Mouse (Mus musculus) heart, adult 8-10 months (tissue): ENCODE results near the gene Arhgef6. TPM values are rescaled to one million over a fixed set of nuclear protein-coding genes. Genes with fewer than 3 reads are reported as not detected.

Experiments used
- DNase-seq: peaks from one replicate; pipeline ENCODE4 v3.0.0; 2022; ENCODE audit warnings: low spot score
- total RNA-seq, 4 experiments: library from RNA; stranded (reverse); gene quantifications; 2 replicates each; pipeline ENCODE4 v1.2.4; 2022

Arhgef6 gene
- 10 to 100 TPM; 60.5 to 71.3 (median 67.7) TPM for total RNA-seq

DNA sequence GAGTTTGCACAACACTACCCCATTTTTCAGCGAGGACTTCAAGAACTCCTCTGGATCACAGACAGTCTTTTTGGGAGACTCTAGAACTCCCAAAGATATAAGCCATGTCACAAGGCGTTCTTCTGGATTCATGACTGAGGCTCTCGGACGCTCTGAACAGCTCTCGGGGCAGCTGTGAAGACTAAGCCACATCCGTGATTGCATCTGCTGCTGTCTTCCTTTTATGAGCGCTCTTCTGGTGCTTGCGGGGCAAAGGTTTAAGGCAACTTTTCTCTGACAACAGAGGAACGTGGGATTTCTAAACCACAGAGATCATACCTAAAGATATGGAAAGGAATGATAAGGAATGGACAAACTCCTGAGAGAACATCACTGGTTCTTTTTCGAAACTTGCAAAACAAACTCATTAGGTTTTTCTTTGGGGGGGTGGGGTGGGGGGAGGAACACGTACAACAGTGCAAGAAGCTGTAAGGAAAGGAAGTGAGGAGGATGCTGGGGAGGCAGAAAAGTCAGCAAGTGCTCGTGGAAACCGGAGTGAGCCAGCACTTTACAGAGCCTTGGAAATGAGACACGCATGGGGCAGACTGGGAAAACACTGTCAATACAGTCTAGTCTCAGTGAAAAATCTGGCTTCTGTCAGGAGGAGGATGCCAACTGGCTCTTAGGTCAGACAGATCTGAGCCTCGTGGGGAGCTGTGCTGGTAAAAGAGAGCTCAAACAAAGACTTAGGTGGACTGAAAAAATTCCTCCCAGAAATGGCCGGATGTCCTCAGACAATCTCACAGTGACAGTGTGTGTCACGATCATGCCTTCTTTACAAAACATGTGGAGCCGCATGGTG, at the start of gene Arhgef6:
Arhgef6 (minus strand) TSS at position 359 of the 841 bp plus-strand sequence.
- peak; percentile 24 for DNase-seq

DNA sequence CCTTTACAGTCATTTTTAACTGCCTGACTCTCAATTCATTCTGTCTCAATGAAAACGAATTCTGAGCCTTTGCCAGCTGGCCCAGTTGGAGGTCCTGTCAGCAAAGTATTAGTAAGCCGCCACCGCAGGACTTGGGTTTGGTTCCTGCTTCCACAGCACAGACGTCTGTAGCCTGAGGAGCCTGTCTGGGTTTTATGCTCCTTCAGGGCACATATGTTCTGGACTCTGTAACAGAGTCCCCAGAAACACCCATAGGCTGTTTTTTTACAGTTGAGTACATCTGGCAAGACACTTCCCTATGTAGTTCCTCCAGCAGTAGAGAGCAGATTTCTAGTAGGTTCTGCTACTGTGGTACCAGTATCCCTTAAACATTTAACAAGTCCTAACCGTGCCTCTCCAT, 42.4 kb upstream of the Arhgef6 start:
- no peak for DNase-seq

DNA sequence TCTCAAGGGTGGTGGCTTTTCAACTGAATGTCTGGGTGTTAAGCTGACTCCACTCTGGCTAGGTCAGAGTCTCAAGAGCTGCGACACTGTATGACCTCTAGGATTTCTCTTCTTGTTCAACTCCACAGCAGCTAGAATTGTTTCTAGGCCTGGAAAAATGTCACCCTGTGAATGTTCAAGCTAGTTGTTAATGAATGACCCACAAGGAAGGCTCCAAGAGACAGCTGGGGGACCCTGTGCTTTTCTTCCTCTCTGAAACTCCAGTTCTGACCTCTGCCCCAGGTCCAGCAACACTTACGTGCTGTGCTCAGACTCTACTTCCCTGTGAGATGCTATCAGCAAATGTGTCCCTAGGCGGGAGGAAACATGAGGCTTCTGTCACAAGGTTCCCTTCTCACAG, 40.0 kb upstream of the Arhgef6 start:
- DNase-seq: no peak

DNA sequence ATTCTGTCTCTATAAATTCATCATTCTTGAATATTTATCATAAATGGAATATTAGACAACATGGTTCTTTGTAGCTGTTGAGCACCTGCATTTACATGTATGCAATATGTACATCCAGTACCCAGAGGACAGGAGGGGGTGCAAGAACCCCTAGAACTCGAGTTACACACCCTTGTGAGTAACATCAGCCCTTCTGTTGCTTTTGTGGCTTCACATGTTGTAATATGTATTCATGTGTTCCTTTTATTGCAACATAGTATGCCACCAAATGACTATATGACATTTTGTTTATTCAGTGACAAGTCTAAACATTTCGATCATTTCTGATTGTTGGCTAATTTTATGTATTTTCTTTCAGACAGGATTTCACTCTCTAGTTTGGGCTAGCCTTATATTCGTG, 38.6 kb upstream of the Arhgef6 start:
- DNase-seq: no peak

DNA sequence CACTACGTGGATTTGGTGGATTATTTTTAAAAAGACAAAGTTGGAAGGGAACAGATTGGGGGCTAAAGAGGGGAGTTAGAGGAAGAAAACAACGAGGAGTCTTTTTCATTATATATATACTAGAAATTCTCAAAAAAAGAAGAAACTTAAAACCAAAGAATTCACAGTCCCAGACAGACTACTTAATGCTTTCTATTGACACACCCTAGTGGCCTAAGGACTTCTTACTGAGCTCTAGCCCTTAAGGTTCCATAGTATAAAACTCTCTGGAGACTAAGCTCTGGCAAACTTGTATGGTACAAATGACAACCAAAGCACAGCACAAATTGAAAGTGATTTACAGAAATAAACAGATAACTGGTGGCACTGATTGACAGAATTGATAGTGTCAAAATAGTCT, 35.5 kb upstream of the Arhgef6 start:
- no peak for DNase-seq

DNA sequence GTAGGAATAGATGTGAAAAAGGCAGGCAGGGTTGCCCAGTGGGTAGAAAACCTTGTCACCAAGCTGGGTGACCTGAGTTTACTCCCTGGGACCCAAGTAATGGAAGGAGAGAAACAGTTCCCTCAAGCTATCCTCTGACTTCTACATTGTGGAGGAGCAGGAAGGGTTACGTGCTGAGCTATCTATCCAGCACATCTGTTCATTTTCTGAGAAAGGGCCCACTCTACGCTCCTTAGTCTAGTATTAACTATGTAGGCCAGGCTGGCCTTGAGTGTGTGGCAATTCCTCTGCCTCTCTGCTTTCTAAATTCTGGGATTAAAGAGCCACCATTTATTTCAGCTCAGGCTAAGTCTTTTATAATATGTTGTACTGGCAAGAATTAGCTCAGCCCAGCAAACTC, 35.0 kb upstream of the Arhgef6 start:
- no peak for DNase-seq

DNA sequence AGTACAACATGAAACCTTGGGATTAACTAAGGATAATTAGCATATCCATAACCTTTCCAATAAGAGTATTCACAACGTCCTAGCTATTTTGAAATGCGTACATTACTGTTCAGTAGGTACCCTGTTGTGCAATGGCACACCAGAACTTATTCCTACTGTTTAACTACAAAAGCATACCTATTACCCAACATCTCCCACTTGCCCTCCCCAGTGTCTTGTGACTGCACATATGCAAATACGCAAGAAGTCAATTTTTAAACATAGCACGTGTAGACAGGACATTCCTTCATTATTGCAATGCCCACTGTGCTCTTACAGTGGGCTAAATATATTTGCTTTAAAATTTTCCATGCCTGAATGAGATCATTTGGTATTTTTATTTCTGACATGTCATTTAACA, 34.4 kb upstream of the Arhgef6 start:
- DNase-seq: no peak

DNA sequence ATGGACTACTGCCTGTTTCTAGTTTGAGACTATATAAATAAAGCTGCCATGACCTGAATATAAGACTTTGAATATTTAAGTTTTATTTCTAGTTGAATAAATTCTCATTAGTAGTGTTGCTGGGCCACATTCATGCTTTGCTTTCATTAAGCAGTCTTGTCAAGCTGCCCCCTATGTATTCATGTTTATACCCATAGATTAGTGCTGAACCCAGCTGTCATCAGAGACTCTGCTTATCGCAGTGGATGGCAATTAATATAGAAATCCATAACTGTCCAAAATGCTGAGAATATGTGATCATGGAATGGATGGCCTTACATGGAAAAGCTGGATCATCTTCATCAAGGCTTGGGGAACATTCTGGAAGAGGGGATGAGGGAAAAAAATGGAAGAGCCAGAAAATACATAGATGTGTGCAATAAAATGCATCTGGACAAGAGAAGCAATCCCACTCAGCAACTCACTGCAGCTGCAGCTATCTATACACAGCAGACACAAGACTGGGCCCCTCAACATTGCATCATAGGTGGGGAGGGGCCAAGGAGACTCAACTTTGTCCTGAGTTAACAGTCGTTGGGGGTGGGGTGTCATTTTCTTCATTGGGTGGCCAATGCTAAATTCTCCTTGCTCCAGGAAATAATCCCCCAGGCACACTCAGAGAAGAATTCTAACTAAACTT, 26.5 kb upstream of the Arhgef6 start:
- DNase-seq: no peak

DNA sequence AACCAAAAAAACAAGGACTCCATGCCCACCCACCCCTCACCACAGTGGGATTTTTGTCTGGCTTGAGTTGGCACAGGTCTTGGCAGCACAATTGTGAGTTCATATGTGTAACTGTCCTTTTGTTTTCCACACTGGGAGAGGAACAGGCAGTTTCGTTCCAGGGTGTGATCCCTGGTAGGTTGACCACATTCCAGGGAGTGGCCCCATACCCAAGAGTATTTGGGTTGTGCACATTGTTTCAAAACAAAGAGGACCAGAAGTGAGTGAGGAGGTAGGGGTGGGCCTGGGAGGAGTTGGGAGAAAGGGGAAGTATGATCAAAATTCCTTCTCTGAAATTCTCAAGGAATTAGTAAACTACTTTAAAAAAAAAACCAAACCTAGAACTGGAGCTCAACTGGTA, 20.8 kb upstream of the Arhgef6 start:
- DNase-seq: no peak

DNA sequence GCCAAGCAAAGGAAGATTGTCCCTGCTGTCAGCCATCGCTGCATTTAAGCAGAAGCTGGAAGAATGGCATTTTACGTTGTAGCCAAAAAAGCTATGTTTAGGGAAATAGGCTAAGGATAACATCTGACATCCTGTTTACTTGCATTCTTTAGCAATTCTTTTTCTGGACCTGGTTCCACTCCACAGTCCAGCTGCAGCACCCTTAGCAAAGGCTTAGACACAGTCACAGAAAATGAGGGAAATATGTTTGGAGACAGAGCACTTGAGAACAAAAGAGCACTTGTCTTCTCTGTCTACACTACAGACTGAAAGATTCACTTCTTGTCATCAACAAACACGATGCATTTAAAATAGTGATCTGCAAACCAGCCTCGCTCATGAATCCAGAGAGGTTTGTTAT, 691 bp upstream of the Arhgef6 start:
- DNase-seq: no peak

DNA sequence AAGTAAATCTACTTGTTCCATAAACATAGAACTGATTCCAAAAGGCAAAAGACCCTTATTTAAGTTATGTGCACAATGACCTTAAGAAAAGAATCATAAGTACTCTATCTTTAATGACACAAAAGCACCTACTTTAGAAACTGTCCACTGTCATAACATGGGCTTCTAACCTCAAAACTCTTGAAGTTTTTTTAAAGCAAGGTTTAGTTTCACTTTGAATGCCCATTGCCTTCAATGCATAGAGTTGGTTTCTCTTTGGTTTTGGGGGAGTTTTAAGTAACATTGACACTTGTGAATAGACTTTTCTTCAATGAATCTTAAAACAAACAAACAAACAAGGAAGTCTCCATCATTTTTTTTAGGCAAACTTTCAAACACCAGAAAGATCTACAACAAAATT, 947 bp downstream of the Arhgef6 start:
- no peak for DNase-seq

DNA sequence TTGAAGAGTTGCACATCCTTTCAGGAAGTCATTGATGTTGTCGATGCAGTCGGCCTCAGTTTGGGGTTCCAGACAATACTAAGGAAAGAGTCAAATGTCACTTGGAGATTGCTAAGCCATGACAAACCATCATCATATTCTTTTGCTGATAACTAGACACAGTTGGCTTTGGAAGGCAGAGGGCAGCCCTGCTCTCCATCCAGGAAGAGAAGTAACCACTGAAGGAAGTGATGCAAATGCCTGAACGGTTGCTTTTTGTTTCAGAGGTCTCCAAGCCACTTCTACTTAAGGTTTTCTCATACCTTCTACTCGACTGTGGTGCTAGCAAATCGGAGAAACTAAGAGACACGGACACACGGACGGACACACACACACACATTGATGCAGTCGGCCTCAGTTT, 1.6 kb downstream of the Arhgef6 start:
- DNase-seq: no peak

DNA sequence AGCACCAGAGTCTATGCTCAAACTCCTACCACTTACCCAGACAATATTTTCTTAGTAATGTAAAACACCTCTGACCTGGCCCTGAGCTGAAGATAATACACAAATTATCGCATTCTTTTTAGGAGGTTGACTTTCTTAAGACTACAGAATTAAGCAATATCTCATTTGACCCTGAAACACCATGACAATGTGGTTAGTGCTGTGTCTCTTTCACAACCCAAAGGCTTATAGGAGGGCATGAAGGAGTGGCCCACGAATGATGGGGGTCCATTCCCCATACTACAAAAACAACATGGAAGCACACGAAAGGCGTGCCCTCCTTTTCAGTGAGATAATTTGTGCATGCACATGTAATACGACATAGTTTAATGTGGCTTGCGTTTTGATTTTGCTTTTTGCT, 3.2 kb downstream of the Arhgef6 start:
- no peak for DNase-seq

DNA sequence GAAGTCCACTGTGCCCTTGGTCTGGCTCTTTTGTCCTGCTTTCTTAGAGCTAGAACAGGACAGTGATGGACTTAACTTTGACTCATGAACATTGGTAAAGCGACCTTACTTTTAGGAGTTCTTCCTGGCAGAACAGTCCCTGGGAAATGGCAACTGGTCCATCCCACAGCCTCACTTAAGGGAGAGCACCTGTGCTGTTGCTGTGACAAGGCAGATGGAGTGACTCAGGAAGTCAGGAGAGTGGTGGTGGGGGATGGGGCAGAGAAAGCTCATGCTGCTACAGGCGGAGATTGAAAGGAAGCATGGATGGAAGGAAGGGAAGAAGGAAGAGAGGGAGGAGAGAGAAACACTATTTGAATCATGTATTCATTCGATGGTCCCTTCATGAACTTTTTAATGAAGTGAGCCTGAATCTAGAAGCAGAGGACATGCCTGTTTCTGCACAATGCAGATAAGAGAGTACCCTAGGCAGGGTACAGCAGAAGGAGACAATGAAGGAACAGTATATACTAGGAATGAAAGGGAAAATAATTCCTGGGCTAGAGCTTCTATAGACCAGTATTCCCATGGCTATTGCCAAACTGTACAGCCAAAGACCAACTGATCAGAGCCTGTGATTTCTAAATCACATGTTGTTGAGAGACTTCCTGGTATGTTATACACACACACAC, 10.7 kb downstream of the Arhgef6 start:
- DNase-seq: no peak

DNA sequence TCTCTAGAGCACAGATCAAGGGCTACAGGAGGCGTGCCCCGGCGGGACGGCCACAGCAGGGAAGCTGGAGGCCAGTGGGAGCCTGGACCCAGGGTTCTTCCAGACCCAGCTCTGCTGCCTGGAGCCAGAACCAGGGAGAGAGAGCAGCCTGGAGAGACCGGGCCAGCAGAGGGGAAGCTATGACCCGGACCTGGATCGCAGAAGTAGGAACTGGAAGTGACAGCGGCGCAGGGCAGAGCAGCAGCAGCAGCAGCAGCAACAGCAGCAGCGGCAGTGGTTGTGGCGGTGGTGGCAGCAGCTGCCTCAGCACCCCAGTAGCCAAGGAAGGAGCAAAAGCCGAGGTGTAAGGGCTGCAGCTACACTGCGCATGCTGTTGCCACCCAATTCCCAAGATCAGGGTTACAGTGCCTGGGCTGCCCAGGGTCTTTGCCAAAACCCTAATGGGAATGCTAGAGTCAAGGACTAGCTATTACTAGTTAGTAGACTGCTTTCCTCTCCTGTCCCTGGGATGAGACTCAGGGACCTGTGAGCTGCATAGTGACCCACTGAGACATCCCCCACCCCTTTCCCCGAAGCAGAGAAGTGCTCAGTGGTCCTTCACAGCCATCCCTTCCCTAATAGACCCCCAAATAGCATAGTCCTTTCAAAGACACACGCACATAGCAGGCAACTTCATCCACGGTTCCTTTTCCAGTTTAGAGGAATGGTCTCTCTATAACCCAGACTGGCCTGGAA, 11.9 kb downstream of the Arhgef6 start:
- peak; percentile 65 for DNase-seq

DNA sequence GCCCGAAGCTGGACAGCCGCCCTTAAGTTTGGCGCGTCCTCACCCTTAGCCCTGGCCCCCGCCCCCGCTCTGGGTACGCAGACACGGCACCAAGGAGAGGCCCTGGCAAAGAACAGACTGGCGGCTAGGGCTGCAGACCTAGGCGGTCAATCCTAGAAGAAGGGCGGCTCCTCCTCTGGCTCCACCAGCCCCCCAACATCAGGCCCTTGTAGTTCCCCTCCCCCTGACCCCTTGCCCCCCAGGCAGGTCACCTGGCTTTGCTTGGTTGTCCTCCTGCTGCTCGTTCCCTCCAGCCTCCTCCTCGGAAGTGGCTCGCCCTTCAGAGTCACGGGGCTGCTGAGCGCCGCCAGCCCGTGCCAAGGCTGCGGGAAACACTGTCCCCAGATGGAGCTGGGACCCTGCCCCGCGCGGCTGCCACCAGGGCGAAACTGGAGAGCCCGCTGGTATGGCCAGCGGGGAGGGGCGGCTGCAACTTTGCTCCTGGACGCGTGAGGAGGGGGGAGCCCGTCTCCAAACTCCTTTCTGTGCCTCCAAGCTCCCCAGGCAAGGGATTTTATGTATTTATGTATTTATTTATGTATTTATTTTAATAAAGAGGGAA, 12.6 kb downstream of the Arhgef6 start:
- no peak for DNase-seq

DNA sequence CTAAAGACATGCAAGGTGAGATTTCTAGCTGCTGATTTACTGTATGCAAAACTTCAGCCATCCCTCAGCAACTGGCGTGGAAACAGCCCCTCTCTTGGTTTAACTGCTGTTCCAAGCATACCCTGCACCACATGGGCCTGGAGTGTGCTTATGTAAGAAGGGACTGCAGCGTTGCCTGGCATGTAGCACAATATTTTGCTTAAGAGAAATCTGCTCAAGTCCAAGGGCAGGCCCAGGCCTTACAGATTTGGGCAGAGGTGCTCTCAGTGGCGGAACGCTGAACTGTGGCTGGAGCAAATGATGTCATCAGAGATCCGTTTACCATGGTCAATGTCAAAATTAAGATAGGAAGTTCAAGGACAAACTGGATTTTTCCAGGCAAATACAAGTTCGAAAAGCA, 13.6 kb downstream of the Arhgef6 start:
- no peak for DNase-seq

DNA sequence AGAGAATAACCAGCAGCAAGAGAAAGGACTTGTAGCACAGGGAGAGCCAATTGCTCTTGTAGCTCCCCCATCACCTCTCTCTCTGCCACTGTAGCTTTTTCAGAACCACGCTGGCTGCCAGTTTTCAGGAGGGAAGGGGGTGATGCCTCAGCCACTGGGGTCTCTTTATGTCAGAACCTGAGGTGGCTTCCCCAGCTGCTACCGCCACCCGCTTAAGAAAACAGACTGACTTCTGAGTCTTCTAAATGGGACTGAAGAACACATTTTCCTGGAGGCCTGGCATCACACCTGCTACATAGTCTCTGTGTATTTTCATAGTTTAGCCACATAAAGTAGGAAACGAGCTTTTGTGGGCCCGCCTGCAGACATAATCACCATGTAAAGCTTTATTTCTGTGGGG, 26.5 kb downstream of the Arhgef6 start:
- no peak for DNase-seq

DNA sequence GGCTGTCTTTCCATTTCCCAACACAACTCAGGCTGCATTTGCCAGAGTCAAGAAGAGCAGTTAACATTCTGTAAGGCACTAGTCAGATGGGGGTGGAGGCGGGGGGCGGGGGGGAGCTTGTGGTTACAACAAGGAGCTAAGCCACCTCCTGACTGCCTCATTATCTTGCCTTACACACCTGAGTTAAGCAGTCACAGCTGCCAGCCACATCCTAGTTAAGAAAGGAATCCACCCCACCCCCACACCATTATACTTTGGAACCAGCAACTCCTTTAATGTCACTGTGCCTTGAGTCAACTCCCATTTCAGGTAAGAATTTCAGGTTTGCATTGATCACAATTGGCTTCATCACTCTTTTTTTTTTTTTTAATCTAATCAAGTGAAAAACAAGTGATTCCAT, 28.5 kb downstream of the Arhgef6 start:
- no peak for DNase-seq

DNA sequence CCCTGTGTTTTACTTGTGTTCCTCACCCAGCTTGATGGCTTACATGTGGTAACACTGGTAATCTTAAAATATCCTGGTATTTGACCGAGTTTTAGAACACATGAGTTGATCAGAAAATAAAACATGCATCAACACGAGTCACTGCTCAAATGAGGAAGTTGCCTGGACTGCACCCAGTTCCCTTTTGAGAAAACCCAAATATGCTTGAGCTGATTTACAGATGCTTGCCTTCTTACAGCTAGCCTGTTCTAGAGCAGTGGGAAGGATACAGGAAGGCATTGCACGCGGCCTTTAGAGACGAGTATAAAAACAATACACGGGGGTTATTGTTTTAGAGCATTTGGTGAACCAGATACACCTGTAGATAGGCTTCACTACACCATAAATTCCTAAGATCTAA, 31.8 kb downstream of the Arhgef6 start:
- peak; percentile 56 for DNase-seq

DNA sequence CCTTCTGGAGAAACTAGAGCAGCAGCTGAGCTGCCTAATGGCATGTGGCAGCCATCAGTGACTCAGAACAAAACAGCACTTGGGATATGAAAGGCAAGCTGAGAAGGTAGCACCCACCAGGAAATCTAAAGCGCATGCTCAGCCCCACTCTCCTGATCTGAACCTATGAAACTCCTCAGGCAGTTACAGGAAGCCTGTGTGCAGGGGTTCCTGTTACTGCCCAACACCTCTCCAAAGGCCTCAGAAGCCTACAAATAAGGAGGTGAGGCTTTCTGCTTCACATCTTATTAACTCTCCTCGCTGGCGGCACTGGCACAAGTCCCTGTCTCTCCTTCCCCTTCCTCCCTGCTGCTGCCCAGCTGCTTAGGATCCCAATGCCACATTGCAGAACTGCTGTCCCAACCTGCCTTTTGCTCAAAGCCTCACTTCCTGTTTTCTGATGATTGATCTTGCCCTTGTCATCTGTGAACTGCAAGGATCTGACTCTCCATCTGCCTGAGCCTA, 33.7 kb downstream of the Arhgef6 start:
- DNase-seq: no peak
